Mouse (Mus musculus) CH12.LX (cell line): Measurements from ENCODE around the gene Glt1d1.

Experiments
- CTCF ChIP-seq, 2 experiments: IDR thresholded peaks in 1 of 2; conservative IDR thresholded peaks in 1 of 2; 2 replicates each; pipeline ENCODE4 v1.5.1; 2011 to 2012; ENCODE audit warnings: low read depth in 2 of 2, low read length in 2 of 2, improper control_type of control experiment in 1 of 2, inconsistent platforms in 1 of 2, mild to moderate bottlenecking in 1 of 2, moderate library complexity in 1 of 2
- EP300 ChIP-seq: IDR thresholded peaks from 2 replicates; pipeline ENCODE4 v1.6.1; 2011; ENCODE audit warnings: low read length, improper control_type of control experiment
- JUND ChIP-seq: conservative IDR thresholded peaks from 2 replicates; pipeline ENCODE4 v1.6.1; 2011; ENCODE audit warnings: low read depth, low read length, improper control_type of control experiment
- POLR2A ChIP-seq: IDR thresholded peaks from 2 replicates; pipeline ENCODE4 v1.6.1; 2011; ENCODE audit warnings: low read depth, mild to moderate bottlenecking, improper control_type of control experiment, low read length
- RAD21 ChIP-seq: IDR thresholded peaks from 2 replicates; pipeline ENCODE4 v1.6.1; 2011; ENCODE audit warnings: low read depth, mild to moderate bottlenecking, low read length, improper control_type of control experiment, moderate library complexity
- UBTF ChIP-seq: IDR thresholded peaks from 2 replicates; pipeline ENCODE4 v1.6.1; 2012; ENCODE audit warnings: low read depth, mild to moderate bottlenecking, inconsistent platforms, low read length, improper control_type of control experiment, moderate library complexity
- USF2 ChIP-seq: conservative IDR thresholded peaks from 2 replicates; pipeline ENCODE4 v1.6.1; 2011; ENCODE audit warnings: low read depth, low read length, improper control_type of control experiment

- no peak for TF ChIP-seq EP300
- peak; percentile 4 for TF ChIP-seq RAD21
- no peak for TF ChIP-seq POLR2A
- no peak for TF ChIP-seq UBTF
- TF ChIP-seq USF2 = no peak
- no peak for TF ChIP-seq JUND
- peak in 1 of 2 experiments; percentile 37; a peak in 2 of 4 replicates for TF ChIP-seq CTCF (conservative IDR thresholded peaks at IDR 0.05 in 1 of 2, IDR thresholded peaks at IDR 0.05 in 1 of 2; ENCODE audit: low read depth in 2 of 2, low read length in 2 of 2)
These were observed 48.4 kb upstream of the Glt1d1 start for GRCm38 (mm10) chr5:127583658-127584057.
